Mouse (Mus musculus): ENCODE measurements around the gene Phtf2. TPM values are rescaled to one million over a fixed set of nuclear protein-coding genes. Genes with fewer than 3 reads are reported as not detected.
"Not testable (repeated sequence)": the region's sequence is repeated elsewhere in the genome, so short reads cannot be mapped to it uniquely, and the experiment has no call there.

Gene Phtf2
- polyA plus RNA-seq, 1 experiment from 2014 or later, result 8.4 TPM

GRCm38 (mm10) chr5:20791793-20792554, 90.0 kb downstream of the Phtf2 start:
- H3K27ac ChIP-seq, result no peak overlapping the region
- 0 out of 2 replicates have a peak, but pooled peaks cover 2% of the 10 kb centered on the region for H3K36me3 ChIP-seq
- peak; percentile 59; the same call in 1 of the 2 replicates for ATAC-seq
- no peak overlapping the region for H3K9ac ChIP-seq
- no peaks in the 10 kb centered on the region for H3K9me3 ChIP-seq
- H3K4me3 ChIP-seq (replicated peaks), result no peak overlapping the region
- no peak overlapping the region for H3K4me2 ChIP-seq (replicated peaks)
- no peaks in the 10 kb centered on the region for H3K27me3 ChIP-seq (replicated peaks)
- no peaks in the 10 kb centered on the region for H3K4me1 ChIP-seq (replicated peaks)
- 78% methylated on average over 10 of the region's 10 CpGs for WGBS

DNA sequence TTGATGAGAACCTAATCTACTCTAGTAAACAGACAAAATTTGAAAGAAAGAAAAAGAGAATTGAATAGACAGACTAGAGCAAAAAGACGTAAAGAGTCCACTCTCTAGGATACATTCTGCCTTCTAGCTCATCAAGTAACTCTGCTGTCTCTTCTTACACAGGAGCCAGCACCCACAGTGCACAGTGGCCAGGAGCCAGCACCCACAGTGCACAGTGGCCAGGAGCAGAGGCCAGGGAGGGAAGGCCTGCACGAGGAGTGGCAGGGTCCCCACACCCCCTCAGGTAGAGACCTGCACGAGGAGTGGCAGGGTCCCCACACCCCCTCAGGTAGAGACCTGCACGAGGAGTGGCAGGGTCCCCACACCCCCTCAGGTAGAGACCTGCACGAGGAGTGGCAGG, 95.5 kb downstream of the Phtf2 start:
- H3K36me3 ChIP-seq; H3K27me3 ChIP-seq (replicated peaks); H3K4me3 ChIP-seq (replicated peaks); H3K27ac ChIP-seq; H3K4me2 ChIP-seq (replicated peaks); ATAC-seq; H3K9me3 ChIP-seq; H3K4me1 ChIP-seq (replicated peaks); H3K9ac ChIP-seq: not testable (repeated sequence)
- 93% methylated on average over 3 of the region's 5 CpGs for WGBS

DNA sequence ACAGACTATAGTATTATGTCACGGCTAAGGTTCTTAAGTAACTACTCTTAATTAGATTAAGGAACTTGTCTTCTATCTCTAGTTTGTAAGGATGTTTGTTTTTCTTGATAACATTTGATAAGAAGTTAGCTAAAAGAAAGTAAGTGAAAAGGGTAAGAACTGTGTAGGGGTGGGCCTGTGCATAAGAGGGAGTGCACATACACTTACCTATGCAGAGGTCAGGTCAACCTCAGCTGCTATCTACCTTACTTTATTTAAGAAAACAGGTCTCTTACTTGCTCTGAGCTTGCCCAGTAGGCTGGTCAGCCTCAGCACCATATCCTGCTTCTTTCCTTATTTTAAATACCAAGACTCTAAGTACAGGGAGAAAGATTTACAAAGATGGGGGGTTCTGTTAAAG, 100.8 kb downstream of the Phtf2 start:
- H3K4me1 ChIP-seq (replicated peaks), result no peaks in the 10 kb centered on the region
- no peak overlapping the region for H3K4me3 ChIP-seq (replicated peaks)
- H3K9ac ChIP-seq, result no peak overlapping the region
- no peak for ATAC-seq
- H3K27me3 ChIP-seq (replicated peaks), result no peaks in the 10 kb centered on the region
- WGBS, result 95% methylated on average over 1 of the region's 1 CpGs
- no peak overlapping the region for H3K27ac ChIP-seq
- H3K36me3 ChIP-seq, result no peaks in the 10 kb centered on the region
- no peaks in the 10 kb centered on the region for H3K9me3 ChIP-seq
- H3K4me2 ChIP-seq (replicated peaks), result no peak overlapping the region

GRCm38 (mm10) chr5:20779191-20779590, 102.7 kb downstream of the Phtf2 start:
- Histone ChIP-seq H3K4me3 (replicated peaks) (no peak overlapping the region), H3K36me3 (no peaks in the 10 kb centered on the region), H3K27ac (no peak overlapping the region), H3K4me2 (replicated peaks) (no peak overlapping the region), H3K4me1 (replicated peaks) (no peaks in the 10 kb centered on the region), H3K9me3 (no peaks in the 10 kb centered on the region), H3K27me3 (replicated peaks) (no peaks in the 10 kb centered on the region), H3K9ac (no peak overlapping the region)
- ATAC-seq, result no peak
- 79% methylated on average over 2 of the region's 2 CpGs for WGBS

- WGBS, result 69% methylated on average over 8 of the region's 8 CpGs
- H3K9me3 ChIP-seq, result no peaks in the 10 kb centered on the region
- no peak overlapping the region for H3K9ac ChIP-seq
- no peak overlapping the region for H3K27ac ChIP-seq
- no peaks in the 10 kb centered on the region for H3K4me1 ChIP-seq (replicated peaks)
- no peak overlapping the region for H3K4me3 ChIP-seq (replicated peaks)
- no peaks in the 10 kb centered on the region for H3K27me3 ChIP-seq (replicated peaks)
- no peak for ATAC-seq
- H3K36me3 ChIP-seq, result no peaks in the 10 kb centered on the region
- no peak overlapping the region for H3K4me2 ChIP-seq (replicated peaks)
Measured at GRCm38 (mm10) chr5:20778274-20778984, 103.5 kb downstream of the Phtf2 start.

GRCm38 (mm10) chr5:20773341-20773740, 108.6 kb downstream of the Phtf2 start:
- no peak overlapping the region for H3K4me3 ChIP-seq (replicated peaks)
- no peaks in the 10 kb centered on the region for H3K9me3 ChIP-seq
- H3K4me2 ChIP-seq (replicated peaks), result no peak overlapping the region
- no peaks in the 10 kb centered on the region for H3K4me1 ChIP-seq (replicated peaks)
- ATAC-seq, result no peak
- WGBS, result 62% methylated on average over 3 of the region's 3 CpGs
- no peak overlapping the region for H3K9ac ChIP-seq
- H3K36me3 ChIP-seq, result no peaks in the 10 kb centered on the region
- no peaks in the 10 kb centered on the region for H3K27me3 ChIP-seq (replicated peaks)
- H3K27ac ChIP-seq, result no peak overlapping the region

DNA sequence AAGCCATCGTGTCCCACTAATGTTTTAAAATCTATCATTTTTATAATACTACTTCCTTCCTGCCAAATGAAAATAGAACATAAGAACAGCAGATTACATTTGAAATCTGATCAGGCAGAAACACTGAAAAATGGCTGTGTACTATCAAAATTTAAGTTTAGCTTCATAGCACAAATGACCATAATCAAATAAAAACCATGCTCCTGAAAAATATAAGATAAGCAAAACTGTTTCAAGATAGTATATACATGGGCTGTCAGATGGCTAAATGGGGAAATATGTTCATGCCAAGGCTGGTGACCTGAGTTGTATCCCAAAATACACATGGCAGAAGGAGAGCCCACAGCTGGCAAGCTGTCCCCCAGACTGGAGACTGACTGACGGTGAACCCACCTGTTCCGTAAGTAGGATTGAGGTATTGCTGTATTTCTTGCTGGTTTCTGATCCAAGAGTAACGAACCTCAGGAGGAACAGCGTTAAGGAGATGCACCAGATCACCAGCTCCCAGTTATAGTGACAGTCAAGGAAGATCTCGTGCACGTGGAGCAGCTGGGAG, 116.5 kb downstream of the Phtf2 start:
- Histone ChIP-seq H3K9ac (no peak overlapping the region), H3K4me2 (replicated peaks) (no peak overlapping the region), H3K27me3 (replicated peaks) (no peaks in the 10 kb centered on the region), H3K27ac (no peak overlapping the region), H3K36me3 (no peaks in the 10 kb centered on the region), H3K9me3 (no peaks in the 10 kb centered on the region), H3K4me1 (replicated peaks) (no peaks in the 10 kb centered on the region), H3K4me3 (replicated peaks) (no peak overlapping the region)
- ATAC-seq, result no peak
- WGBS, result 92% methylated on average over 7 of the region's 7 CpGs

GRCm38 (mm10) chr5:20762441-20762840, 119.5 kb downstream of the Phtf2 start:
- not testable (repeated sequence) for H3K4me1 ChIP-seq (replicated peaks); H3K4me3 ChIP-seq (replicated peaks); H3K4me2 ChIP-seq (replicated peaks); H3K9me3 ChIP-seq; H3K36me3 ChIP-seq; H3K9ac ChIP-seq; ATAC-seq; H3K27ac ChIP-seq; H3K27me3 ChIP-seq (replicated peaks)
- 89% methylated on average over 3 of the region's 3 CpGs for WGBS

DNA sequence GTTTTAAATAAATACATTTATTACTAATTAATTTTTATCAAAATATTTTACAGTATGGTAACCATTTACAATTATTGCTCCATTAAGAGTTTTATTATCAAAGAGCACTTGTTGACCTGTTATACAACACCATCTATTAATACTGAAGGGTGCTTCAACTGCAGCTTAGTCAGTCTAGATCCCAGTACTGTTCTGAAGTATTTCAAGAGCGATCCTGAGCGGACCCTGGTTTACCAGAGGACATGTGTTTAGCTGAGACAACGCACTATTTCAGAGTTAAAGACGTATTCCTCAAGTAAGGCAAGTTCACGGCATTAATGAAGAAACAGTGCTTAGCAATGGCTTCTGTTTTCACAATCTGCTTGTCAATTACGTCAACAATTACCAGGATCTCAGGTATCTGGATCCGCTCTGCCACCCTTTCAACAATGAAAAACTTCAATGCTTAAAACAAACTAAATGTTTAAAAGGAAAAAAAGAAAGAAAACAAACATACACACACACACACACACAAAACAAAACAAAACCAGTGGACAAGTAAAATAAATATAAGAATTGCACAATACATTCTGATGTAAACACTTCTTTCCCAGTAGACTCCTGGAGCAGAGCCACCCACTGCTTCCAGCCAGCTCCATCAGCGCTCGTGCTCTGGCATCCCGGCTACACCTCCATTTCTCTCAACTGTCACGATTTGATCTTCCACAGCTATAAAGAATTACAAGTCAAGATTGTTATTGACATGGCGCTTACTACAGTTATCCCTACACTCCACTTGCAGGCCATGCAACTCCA, 121.4 kb downstream of the Phtf2 start:
- ATAC-seq, result no peak
- no peak overlapping the region for H3K4me2 ChIP-seq (replicated peaks)
- no peak overlapping the region for H3K4me3 ChIP-seq (replicated peaks)
- H3K36me3 ChIP-seq, result no peaks in the 10 kb centered on the region
- H3K9ac ChIP-seq, result no peak overlapping the region
- 84% methylated on average over 12 of the region's 12 CpGs for WGBS
- H3K27ac ChIP-seq, result no peak overlapping the region
- H3K27me3 ChIP-seq (replicated peaks), result no peaks in the 10 kb centered on the region
- H3K9me3 ChIP-seq, result no peaks in the 10 kb centered on the region
- H3K4me1 ChIP-seq (replicated peaks), result no peaks in the 10 kb centered on the region

DNA sequence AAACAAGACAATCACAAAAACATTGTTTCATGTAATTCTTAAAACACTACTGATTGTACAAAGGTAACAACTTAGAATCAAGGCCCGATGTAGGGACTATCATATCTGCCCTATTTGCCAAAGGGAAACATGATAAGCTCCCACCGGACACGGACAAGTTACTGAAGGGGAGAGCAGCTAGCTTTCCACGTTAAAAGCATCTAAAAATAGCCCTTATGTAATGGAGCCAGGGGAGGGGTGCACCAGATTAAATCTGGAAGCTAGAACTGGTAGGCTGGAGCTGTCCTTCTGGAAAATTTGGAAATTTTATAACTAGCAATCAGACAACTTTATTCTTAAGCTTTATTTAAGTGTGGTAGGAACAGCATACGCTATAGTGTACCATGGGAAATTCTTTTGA, 122.2 kb downstream of the Phtf2 start:
- Histone ChIP-seq H3K36me3 (no peaks in the 10 kb centered on the region), H3K4me3 (replicated peaks) (no peak overlapping the region), H3K4me1 (replicated peaks) (no peaks in the 10 kb centered on the region), H3K27me3 (replicated peaks) (no peaks in the 10 kb centered on the region), H3K9me3 (no peaks in the 10 kb centered on the region), H3K9ac (no peak overlapping the region), H3K27ac (no peak overlapping the region), H3K4me2 (replicated peaks) (no peak overlapping the region)
- 72% methylated on average over 5 of the region's 5 CpGs for WGBS
- ATAC-seq, result no peak

DNA sequence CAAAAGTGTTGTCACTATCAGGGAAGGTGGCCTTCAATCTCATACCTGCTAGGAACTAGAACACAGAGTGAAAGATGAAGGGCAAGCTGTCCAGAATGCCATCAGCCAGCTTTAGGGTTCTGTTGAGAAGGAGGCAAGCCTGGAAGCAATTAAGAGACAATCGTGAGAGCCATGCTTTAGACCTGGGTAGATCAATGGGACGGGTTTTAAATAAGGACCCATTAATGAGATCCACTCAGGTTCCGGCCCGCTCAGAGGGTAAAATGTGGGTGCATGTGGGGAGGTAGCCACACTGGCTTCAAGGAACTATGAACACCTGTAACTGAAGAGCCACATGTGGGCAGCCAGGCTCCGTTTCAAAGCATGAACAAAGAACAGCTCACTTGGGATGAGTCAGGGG, 128.0 kb downstream of the Phtf2 start:
- Histone ChIP-seq H3K27ac (no peak overlapping the region), H3K4me3 (replicated peaks) (no peak overlapping the region), H3K9me3 (no peaks in the 10 kb centered on the region), H3K36me3 (no peaks in the 10 kb centered on the region), H3K4me2 (replicated peaks) (no peak overlapping the region), H3K27me3 (replicated peaks) (no peaks in the 10 kb centered on the region), H3K4me1 (replicated peaks) (no peaks in the 10 kb centered on the region), H3K9ac (no peak overlapping the region)
- no peak for ATAC-seq
- 83% methylated on average over 5 of the region's 5 CpGs for WGBS

- Histone ChIP-seq H3K9ac (no peak overlapping the region), H3K9me3 (no peaks in the 10 kb centered on the region), H3K27me3 (replicated peaks) (no peaks in the 10 kb centered on the region), H3K4me3 (replicated peaks) (no peak overlapping the region), H3K4me1 (replicated peaks) (no peaks in the 10 kb centered on the region), H3K36me3 (no peaks in the 10 kb centered on the region), H3K4me2 (replicated peaks) (no peak overlapping the region), H3K27ac (no peak overlapping the region)
- no peak for ATAC-seq
- WGBS, result 29% methylated on average over 2 of the region's 2 CpGs
Measured at GRCm38 (mm10) chr5:20753096-20753495, 128.8 kb downstream of the Phtf2 start.

Measured in intestine, embryonic 15.5 days (tissue).